Mouse (Mus musculus) megakaryocyte, embryonic 14.5 days (primary cell): ENCODE results near the gene Chst3.

ENCODE experiments used
- FLI1 ChIP-seq: IDR thresholded peaks from 2 replicates; pipeline ENCODE4 v1.6.1; 2012; ENCODE audit warnings: low read length, inconsistent platforms, mixed read lengths
- GATA1 ChIP-seq: IDR thresholded peaks from 3 replicates; pipeline ENCODE4 v1.6.1; 2012; ENCODE audit warnings: mixed read lengths, low read length, inconsistent platforms, borderline replicate concordance

DNA sequence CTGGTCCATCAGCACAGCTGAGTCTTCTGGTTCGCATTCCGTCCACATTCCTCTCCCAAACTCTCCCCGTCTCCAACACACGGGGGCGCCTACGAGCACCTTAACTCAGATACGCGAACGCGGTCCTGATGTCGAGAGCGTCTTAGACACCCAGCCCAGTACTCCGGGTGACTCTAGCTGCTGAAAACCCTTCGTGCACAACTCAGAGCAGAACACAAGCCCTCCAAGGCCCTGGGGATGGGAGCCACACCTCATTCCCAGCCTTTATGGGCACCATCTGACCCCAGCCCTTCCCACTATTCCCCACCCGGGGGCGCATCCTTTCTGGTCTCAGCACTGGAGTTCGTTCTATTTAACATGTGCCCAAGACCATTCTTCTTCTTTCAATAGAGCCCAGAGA lies 27.3 kb downstream of the Chst3 start:
- TF ChIP-seq GATA1 (no peak), FLI1 (no peak)
